Mouse (Mus musculus) neural tube, embryonic 11.5 days (tissue): Measurements from ENCODE around the gene Nr5a2. TPM values are rescaled to one million over a fixed set of nuclear protein-coding genes. Genes with fewer than 3 reads are reported as not detected.

Experiments
- ATAC-seq: fragments of 200-750 bp; cut with Nextera tagmentation; 2 replicates; pipeline ENCODE4 v1.8.0; 2017; ENCODE audit warnings: moderate number of reproducible peaks, mild to moderate bottlenecking, moderate TSS enrichment, moderate library complexity; ENCODE audit not compliant: insufficient read depth, low FRiP score, low TSS enrichment
- DNase-seq: peaks from one replicate; pipeline ENCODE4 v3.0.0-alpha.2; 2015; ENCODE audit warnings: low spot score
- H3K27ac ChIP-seq: fragments of 300-500 bp; sonication (generic); 2 replicates; pipeline ENCODE4 v1.5.1; 2014; ENCODE audit warnings: low read depth, mild to moderate bottlenecking, low read length
- H3K27me3 ChIP-seq: fragments of 300-500 bp; sonication (generic); 2 replicates; pipeline ENCODE4 v1.6.1; 2014; ENCODE audit warnings: mild to moderate bottlenecking, low read length, mixed read lengths; ENCODE audit not compliant: control insufficient read depth, insufficient read depth
- H3K36me3 ChIP-seq: fragments of 300-500 bp; sonication (generic); 2 replicates; pipeline ENCODE4 v1.6.1; 2014; ENCODE audit warnings: mild to moderate bottlenecking, low read length, moderate library complexity, mixed read lengths; ENCODE audit not compliant: control insufficient read depth, insufficient read depth
- H3K4me1 ChIP-seq: fragments of 300-500 bp; sonication (generic); 2 replicates; pipeline ENCODE4 v1.6.1; 2014; ENCODE audit warnings: low read length, mixed read lengths; ENCODE audit not compliant: control insufficient read depth, insufficient read depth
- H3K4me2 ChIP-seq: fragments of 300-500 bp; sonication (generic); 2 replicates; pipeline ENCODE4 v1.6.1; 2014; ENCODE audit warnings: low read depth, mild to moderate bottlenecking, moderate library complexity
- H3K4me3 ChIP-seq: fragments of 300-500 bp; sonication (generic); 2 replicates; pipeline ENCODE4 v1.5.1; 2014; ENCODE audit warnings: low read depth, low read length
- H3K9ac ChIP-seq: fragments of 300-500 bp; sonication (generic); 2 replicates; pipeline ENCODE4 v1.6.1; 2014; ENCODE audit warnings: mild to moderate bottlenecking, low read length
- H3K9me3 ChIP-seq: fragments of 300-500 bp; sonication (generic); 2 replicates; pipeline ENCODE4 v1.6.1; 2016; ENCODE audit warnings: low read length; ENCODE audit not compliant: control insufficient read depth
- WGBS: fragments of 180-500 bp; shearing (Covaris S2); extraction: QIAGEN DNeasy Blood & Tissue Kit; methylation state at CpG from one replicate; pipeline ENCODE4 v1.1.7; 2014; 5-methylcytosine and 5-hydroxymethylcytosine counted together
- polyA plus RNA-seq: library from polyadenylated mRNA; unstranded; fragments of >200 nt; fragmentation: Nextera tagmentation; extraction: Ambion mirVana; gene quantifications from 2 replicates; pipeline ENCODE4 v1.2.1, GENCODE M21; 2014

Gene Nr5a2
- polyA plus RNA-seq, 1 experiment from 2014 or later: 0.57 TPM

DNA sequence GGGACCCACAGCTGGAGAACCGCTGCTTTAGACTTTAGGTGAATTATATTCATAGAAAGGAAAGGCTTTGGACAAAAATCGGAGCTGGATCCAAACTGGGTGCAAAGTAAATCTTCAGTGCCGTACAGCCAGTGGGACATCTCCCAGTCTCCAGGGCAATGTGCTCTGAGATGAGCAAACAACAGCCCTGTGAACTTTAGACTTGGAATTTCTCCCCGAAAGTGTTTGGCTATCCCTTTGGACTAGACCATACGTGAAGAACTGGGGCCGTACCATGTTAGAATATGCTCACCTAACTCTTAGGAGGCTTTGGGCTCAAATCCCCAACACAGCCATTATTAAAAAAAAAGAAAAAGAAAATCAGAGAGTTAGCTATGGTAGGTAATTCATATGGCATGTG is 30.5 kb downstream of the Nr5a2 start:
- H3K4me2 ChIP-seq: no peak overlapping the region
- WGBS: 93% methylated on average over 6 of the region's 6 CpGs
- H3K36me3 ChIP-seq: no peaks in the 10 kb centered on the region
- H3K27ac ChIP-seq: no peak overlapping the region
- H3K9me3 ChIP-seq: no peaks in the 10 kb centered on the region
- no peaks in the 10 kb centered on the region for H3K27me3 ChIP-seq
- DNase-seq (no peak), ATAC-seq (no peak)
- no peak overlapping the region for H3K4me3 ChIP-seq
- no peak overlapping the region for H3K9ac ChIP-seq
- no peaks in the 10 kb centered on the region for H3K4me1 ChIP-seq

DNA sequence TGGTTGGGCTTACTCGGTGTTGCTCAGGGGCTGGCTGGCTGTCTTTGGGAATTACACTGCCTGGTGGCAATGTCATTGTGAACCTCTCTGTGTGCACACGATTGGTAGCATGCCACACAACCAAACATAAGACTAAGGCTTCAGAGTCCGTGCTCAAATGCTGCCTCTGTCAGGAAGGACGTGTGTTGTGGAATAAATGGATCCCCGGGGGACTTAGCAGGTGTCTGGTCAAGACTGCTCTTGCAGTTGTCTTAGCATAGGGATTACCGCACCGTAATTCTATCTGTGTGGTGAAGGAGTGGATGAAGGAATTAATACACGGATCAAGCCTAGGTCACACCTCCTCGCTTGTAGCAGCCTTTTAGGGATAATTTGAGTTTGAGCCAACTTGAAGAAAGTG is 32.8 kb downstream of the Nr5a2 start:
- Histone ChIP-seq H3K27ac (no peak overlapping the region), H3K4me2 (no peak overlapping the region), H3K9ac (no peak overlapping the region), H3K4me1 (no peaks in the 10 kb centered on the region), H3K4me3 (no peak overlapping the region), H3K36me3 (no peaks in the 10 kb centered on the region), H3K27me3 (no peaks in the 10 kb centered on the region), H3K9me3 (no peaks in the 10 kb centered on the region)
- DNase-seq (no peak), ATAC-seq (no peak)
- 67% methylated on average over 9 of the region's 9 CpGs for WGBS

DNA sequence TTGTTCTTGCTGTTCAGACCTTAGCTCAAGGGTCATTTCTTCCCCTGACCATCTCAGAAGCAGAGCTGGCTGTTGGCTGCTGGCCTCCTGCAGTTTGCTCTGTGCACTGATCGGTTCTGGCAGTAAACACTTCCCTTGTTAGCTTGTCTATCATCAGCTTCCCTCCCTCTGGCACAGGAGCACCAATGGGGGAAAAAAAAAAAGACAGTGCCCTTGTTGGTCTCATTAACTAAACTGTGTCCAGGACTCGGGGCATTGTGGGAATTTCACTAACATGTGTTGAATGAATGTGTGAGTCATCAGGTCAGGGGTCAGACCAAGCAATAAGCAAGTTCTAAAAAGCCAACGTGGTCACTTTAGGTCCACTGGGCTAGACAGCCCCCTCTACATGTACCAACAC is 34.2 kb downstream of the Nr5a2 start:
- ATAC-seq (no peak), DNase-seq (no peak)
- H3K4me3 ChIP-seq: no peak overlapping the region
- WGBS: 14% methylated on average over 3 of the region's 3 CpGs
- no peaks in the 10 kb centered on the region for H3K9me3 ChIP-seq
- H3K9ac ChIP-seq: no peak overlapping the region
- H3K4me1 ChIP-seq: no peaks in the 10 kb centered on the region
- H3K27me3 ChIP-seq: no peaks in the 10 kb centered on the region
- H3K27ac ChIP-seq: no peak overlapping the region
- no peaks in the 10 kb centered on the region for H3K36me3 ChIP-seq
- H3K4me2 ChIP-seq: no peak overlapping the region

DNA sequence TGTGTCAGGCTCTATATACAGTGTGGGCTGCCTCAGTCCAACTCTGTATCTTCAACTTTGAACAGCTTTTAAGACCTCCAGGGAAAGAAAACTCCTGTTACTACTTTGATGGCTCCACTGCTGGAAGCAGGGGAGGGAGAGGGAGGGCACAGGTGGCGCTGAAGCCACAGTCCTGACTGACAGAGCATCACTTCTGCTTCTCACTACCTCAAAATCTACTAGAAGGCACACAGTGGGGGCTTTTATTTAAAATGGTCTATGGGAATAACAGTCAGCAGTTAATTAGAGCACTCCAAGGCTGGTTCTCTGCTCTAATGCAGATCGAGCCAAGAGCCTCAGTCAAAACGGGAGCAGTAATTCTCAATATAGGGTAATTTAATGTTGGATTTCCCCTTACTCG is 40.2 kb downstream of the Nr5a2 start:
- Histone ChIP-seq H3K4me2 (no peak overlapping the region), H3K9ac (no peak overlapping the region), H3K4me3 (no peak overlapping the region), H3K36me3 (no peaks in the 10 kb centered on the region), H3K27ac (no peak overlapping the region), H3K9me3 (no peaks in the 10 kb centered on the region), H3K4me1 (no peaks in the 10 kb centered on the region), H3K27me3 (no peaks in the 10 kb centered on the region)
- WGBS: 84% methylated on average over 4 of the region's 4 CpGs
- ATAC-seq (no peak), DNase-seq (no peak)

DNA sequence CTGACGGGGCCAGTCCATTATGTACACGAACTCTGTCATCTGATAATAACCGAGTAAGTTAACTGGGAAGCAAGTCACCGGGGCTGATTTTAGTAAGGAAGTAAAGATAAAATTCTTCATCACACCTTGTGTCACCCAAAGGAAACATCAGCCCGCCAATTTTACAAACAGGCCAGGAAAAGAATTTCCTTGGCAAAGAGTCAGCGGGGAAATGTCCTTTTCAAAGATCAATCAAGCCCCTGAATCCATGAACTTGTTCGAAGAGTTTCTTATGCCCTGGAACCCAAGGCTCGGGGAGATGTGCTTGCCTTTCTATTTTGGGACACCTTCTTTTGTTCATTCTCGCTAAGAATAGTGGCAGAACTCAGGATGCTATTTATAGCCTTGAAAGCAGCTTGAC is 41.5 kb downstream of the Nr5a2 start:
- Histone ChIP-seq H3K9me3 (no peaks in the 10 kb centered on the region), H3K9ac (no peak overlapping the region), H3K4me2 (no peak overlapping the region), H3K27me3 (no peaks in the 10 kb centered on the region), H3K4me3 (no peak overlapping the region), H3K4me1 (no peaks in the 10 kb centered on the region), H3K27ac (no peak overlapping the region), H3K36me3 (no peaks in the 10 kb centered on the region)
- WGBS: 77% methylated on average over 9 of the region's 9 CpGs
- no peak for ATAC-seq
- no peak for DNase-seq

DNA sequence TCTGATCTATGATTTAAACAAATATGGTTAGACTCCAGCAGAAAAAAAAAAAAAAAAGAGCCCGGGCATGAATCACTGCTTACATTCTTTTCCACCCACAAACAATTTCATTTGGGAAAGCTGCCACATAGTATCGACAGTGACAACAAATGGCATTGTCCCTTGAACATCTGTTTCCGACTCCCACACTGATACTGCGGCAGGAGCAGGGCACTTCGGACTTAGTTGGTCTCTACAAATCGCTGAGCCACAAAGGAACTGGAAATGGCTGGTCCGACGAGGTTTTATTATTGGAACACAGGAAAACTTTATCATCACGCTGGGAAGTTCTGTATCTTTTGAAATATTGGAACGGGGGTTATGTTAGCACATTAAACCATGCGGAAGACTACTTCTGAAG is 44.8 kb downstream of the Nr5a2 start:
- Histone ChIP-seq H3K27me3 (no peaks in the 10 kb centered on the region), H3K36me3 (no peaks in the 10 kb centered on the region), H3K9ac (no peak overlapping the region), H3K27ac (no peak overlapping the region), H3K4me1 (no peaks in the 10 kb centered on the region), H3K4me2 (no peak overlapping the region), H3K9me3 (no peaks in the 10 kb centered on the region), H3K4me3 (no peak overlapping the region)
- 57% methylated on average over 11 of the region's 11 CpGs for WGBS
- no peak for DNase-seq
- ATAC-seq: no peak

DNA sequence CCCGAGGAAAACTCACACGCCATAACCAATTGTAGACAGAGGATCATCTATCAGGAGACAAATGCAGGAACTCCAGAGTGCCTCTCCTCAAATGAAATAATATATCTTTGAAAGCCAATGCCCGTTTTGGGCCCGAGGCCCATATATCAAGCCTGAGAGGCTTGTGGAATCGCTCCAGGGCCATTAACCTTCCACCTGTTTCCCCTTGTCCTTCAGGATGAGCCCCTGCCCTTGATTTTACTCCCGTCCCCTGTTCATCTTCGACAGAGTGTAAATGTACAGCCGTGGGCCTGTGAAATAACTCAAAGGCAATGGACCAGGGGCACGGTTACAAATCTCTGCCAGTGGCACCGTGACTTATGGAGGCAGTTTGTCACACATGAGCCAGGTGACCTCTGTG is 48.3 kb downstream of the Nr5a2 start:
- 58% methylated on average over 10 of the region's 10 CpGs for WGBS
- DNase-seq (peak; percentile 30), ATAC-seq (no peak)
- H3K4me1 ChIP-seq: no peaks in the 10 kb centered on the region
- H3K27ac ChIP-seq: no peak overlapping the region
- H3K4me2 ChIP-seq: no peak overlapping the region
- no peak overlapping the region for H3K4me3 ChIP-seq
- no peaks in the 10 kb centered on the region for H3K27me3 ChIP-seq
- no peak overlapping the region for H3K9ac ChIP-seq
- H3K36me3 ChIP-seq: no peaks in the 10 kb centered on the region
- no peaks in the 10 kb centered on the region for H3K9me3 ChIP-seq

DNA sequence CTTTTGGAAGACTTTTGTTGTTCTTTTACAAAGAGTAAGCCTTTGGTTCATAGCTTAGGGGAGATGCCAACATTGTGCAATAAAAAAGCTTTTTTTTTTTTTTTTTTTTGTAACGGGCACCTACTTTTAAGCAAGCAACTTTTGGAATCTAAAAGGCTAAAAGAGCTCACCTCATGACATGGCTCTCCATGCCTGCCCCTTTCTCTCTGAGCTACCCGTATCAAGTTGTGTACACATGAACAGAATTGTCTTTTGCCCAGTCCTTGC is 48.7 kb downstream of the Nr5a2 start:
- DNase-seq (no peak), ATAC-seq (no peak)
- H3K9me3 ChIP-seq: no peaks in the 10 kb centered on the region
- no peak overlapping the region for H3K4me3 ChIP-seq
- no peaks in the 10 kb centered on the region for H3K36me3 ChIP-seq
- no peaks in the 10 kb centered on the region for H3K27me3 ChIP-seq
- WGBS: 85% methylated on average over 2 of the region's 2 CpGs
- H3K4me1 ChIP-seq: no peaks in the 10 kb centered on the region
- H3K27ac ChIP-seq: no peak overlapping the region
- H3K4me2 ChIP-seq: no peak overlapping the region
- no peak overlapping the region for H3K9ac ChIP-seq

DNA sequence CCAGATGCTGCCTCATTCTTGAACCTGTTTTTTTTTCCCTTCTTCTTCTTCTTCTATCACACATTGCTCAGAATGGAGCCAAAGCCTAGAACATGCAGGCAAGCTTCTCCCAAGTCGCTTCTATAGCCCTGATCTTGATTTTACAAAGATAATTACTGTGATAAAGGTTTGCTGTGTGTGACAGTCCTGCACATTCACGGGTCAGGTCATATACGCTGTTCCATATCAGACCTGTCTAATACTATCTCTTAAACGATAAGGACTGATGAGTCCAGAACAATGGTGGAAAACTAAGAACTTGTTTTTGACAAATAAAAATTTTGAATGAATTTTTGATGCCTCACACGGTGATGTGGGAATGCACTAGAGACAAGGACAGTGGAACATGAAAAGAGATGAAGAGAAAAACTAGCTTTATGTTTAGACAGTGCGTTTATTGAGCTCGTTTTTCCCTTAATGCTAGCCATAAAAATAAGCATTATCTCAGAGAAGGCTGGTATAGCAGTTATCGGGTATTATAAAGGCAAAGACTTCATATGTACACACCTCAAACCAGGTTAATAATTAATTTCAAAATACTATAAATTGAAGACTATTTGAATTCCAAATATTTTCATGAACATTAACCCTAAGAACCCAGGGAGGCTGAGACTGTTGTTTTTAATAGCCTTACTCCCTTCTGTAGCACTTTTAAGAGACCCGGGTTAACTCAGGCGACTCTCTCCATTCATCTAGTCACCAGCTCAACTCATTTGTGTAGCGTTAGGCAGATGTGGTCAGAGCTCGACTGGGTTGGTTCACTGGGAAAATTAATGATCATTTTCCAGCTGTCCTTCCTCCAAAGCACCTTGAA is 49.3 kb downstream of the Nr5a2 start:
- no peak for ATAC-seq
- H3K9ac ChIP-seq: no peak overlapping the region
- 83% methylated on average over 12 of the region's 12 CpGs for WGBS
- H3K27ac ChIP-seq: no peak overlapping the region
- H3K36me3 ChIP-seq: no peaks in the 10 kb centered on the region
- H3K4me2 ChIP-seq: no peak overlapping the region
- DNase-seq: no peak
- H3K4me3 ChIP-seq: no peak overlapping the region
- no peaks in the 10 kb centered on the region for H3K9me3 ChIP-seq
- no peaks in the 10 kb centered on the region for H3K27me3 ChIP-seq
- no peaks in the 10 kb centered on the region for H3K4me1 ChIP-seq
